Mouse (Mus musculus) forebrain, embryonic 16.5 days (tissue): Measurements from ENCODE around the gene Cobl. TPM values are rescaled to one million over a fixed set of nuclear protein-coding genes. Genes with fewer than 3 reads are reported as not detected.

Experiments
- ATAC-seq: fragments of 200-750 bp; cut with Nextera tagmentation; 2 replicates; pipeline ENCODE4 v1.8.0; 2017; ENCODE audit warnings: mild to moderate bottlenecking, moderate library complexity
- H3K27ac ChIP-seq: fragments of 300-500 bp; sonication (generic); 2 replicates; pipeline ENCODE4 v1.5.1; 2014; ENCODE audit warnings: low read length, control low read depth
- H3K27me3 ChIP-seq: fragments of 300-500 bp; sonication (generic); replicated peaks from 2 replicates; pipeline ENCODE4 v1.6.1; 2014; ENCODE audit warnings: low read length; ENCODE audit not compliant: control insufficient read depth, insufficient read depth
- H3K36me3 ChIP-seq: fragments of 300-500 bp; sonication (generic); 2 replicates; pipeline ENCODE4 v1.6.1; 2014; ENCODE audit not compliant: control insufficient read depth, insufficient read depth
- H3K4me1 ChIP-seq: fragments of 300-500 bp; sonication (generic); replicated peaks from 2 replicates; pipeline ENCODE4 v1.6.1; 2014; ENCODE audit warnings: low read length; ENCODE audit not compliant: control insufficient read depth, insufficient read depth
- H3K4me2 ChIP-seq: fragments of 300-500 bp; sonication (generic); 2 replicates; pipeline ENCODE4 v1.6.1; 2014; ENCODE audit warnings: mild to moderate bottlenecking, low read length, control low read depth
- H3K4me3 ChIP-seq: fragments of 300-500 bp; sonication (generic); replicated peaks from 2 replicates; pipeline ENCODE4 v1.5.1; 2014; ENCODE audit warnings: mild to moderate bottlenecking, low read length, control low read depth
- H3K9ac ChIP-seq: fragments of 300-500 bp; sonication (generic); replicated peaks from 2 replicates; pipeline ENCODE4 v1.6.1; 2014; ENCODE audit warnings: low read depth, low read length, control low read depth
- H3K9me3 ChIP-seq: fragments of 300-500 bp; sonication (generic); 2 replicates; pipeline ENCODE4 v1.6.1; 2016; ENCODE audit warnings: low read length; ENCODE audit not compliant: control insufficient read depth
- WGBS: fragments of 180-500 bp; shearing (Covaris S2); extraction: QIAGEN DNeasy Blood & Tissue Kit; methylation state at CpG from one replicate; pipeline ENCODE4 v1.1.7; 2014; 5-methylcytosine and 5-hydroxymethylcytosine counted together
- polyA plus RNA-seq: library from polyadenylated mRNA; unstranded; fragments of >200 nt; fragmentation: Nextera tagmentation; extraction: Ambion mirVana; gene quantifications from 2 replicates; pipeline ENCODE4 v1.2.1, GENCODE M21; 2015

Cobl gene
- polyA plus RNA-seq, 1 experiment from 2014 or later, result 8.4 TPM

- H3K4me3 ChIP-seq, result no peak overlapping the region
- H3K4me2 ChIP-seq, result no peak overlapping the region
- H3K27me3 ChIP-seq, result no peaks in the 10 kb centered on the region
- H3K9ac ChIP-seq, result no peak overlapping the region
- H3K36me3 ChIP-seq, result no peaks in the 10 kb centered on the region
- 76% methylated on average over 3 of the region's 3 CpGs for WGBS
- no peak for ATAC-seq
- H3K9me3 ChIP-seq, result no peaks in the 10 kb centered on the region
- no peak overlapping the region for H3K27ac ChIP-seq
- H3K4me1 ChIP-seq, result peaks cover 2% of the 10 kb centered on the region; the same call in 1 of the 2 replicates
These were observed 109.1 kb downstream of the Cobl start for GRCm38 (mm10) chr11:12355681-12356080.

- Histone ChIP-seq H3K4me2 (no peak overlapping the region), H3K36me3 (no peaks in the 10 kb centered on the region), H3K9ac (no peak overlapping the region), H3K4me3 (no peak overlapping the region), H3K4me1 (peaks cover 2% of the 10 kb centered on the region; the same call in 1 of the 2 replicates), H3K27ac (no peak overlapping the region), H3K9me3 (no peaks in the 10 kb centered on the region), H3K27me3 (no peaks in the 10 kb centered on the region)
- 52% methylated on average over 3 of the region's 3 CpGs for WGBS
- no peak for ATAC-seq
These were observed 113.7 kb downstream of the Cobl start for GRCm38 (mm10) chr11:12350986-12351546.

- 85% methylated on average over 1 of the region's 1 CpGs for WGBS
- no peak overlapping the region for H3K27ac ChIP-seq
- no peak for ATAC-seq
- no peak overlapping the region for H3K4me3 ChIP-seq
- H3K9me3 ChIP-seq, result no peaks in the 10 kb centered on the region
- H3K9ac ChIP-seq, result no peak overlapping the region
- peaks cover 2% of the 10 kb centered on the region; the same call in 1 of the 2 replicates for H3K4me1 ChIP-seq
- H3K36me3 ChIP-seq, result no peaks in the 10 kb centered on the region
- no peaks in the 10 kb centered on the region for H3K27me3 ChIP-seq
- H3K4me2 ChIP-seq, result no peak overlapping the region
These were observed 114.7 kb downstream of the Cobl start for GRCm38 (mm10) chr11:12350086-12350485.

DNA sequence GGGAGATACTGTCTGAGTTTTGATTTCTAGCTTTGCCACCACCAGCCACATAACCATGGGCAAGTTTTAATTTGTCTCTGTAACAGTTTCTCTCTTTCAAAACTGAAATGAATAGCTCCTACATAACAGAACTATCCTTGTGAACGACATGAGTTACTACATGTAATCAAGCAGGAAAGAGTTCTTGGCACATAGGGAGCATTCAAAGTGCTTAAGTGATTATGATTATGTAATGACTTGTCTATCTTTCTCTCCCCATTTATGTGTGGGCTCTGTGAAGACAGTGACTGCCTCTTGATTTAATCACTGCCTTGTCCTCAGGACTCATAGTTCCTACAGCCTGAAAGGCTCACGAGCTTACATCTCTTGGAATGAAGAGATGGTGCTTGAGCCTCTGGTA, 118.3 kb downstream of the Cobl start:
- Histone ChIP-seq H3K27me3 (no peaks in the 10 kb centered on the region), H3K4me2 (no peak overlapping the region)

DNA sequence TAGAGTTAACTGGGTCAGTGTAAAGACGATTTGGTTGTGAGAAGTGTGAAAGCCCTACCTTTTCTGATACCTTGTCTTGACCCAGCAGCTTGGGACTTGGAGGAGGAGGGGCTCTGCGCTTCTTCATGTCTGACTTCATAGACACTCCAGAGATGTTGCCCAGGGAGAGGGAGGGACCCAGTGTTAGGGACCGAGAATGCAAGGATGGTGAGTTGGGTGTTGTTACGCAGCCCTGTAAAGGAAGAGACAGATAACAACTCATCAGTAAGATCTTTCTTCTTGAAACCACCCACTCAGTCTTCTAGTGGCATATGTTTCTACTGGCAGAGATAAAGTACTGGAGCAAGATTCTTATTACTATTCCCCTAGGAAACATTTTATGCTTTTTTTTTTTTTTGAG, 121.1 kb downstream of the Cobl start:
- Histone ChIP-seq H3K36me3 (no peaks in the 10 kb centered on the region), H3K27me3 (no peaks in the 10 kb centered on the region), H3K4me1 (no peaks in the 10 kb centered on the region), H3K4me3 (no peak overlapping the region), H3K4me2 (no peak overlapping the region), H3K9me3 (no peaks in the 10 kb centered on the region), H3K9ac (no peak overlapping the region), H3K27ac (no peak overlapping the region)
- 89% methylated on average over 4 of the region's 4 CpGs for WGBS
- no peak for ATAC-seq

More for the DNA sequence above, 118.3 kb downstream of the Cobl start:
- H3K36me3 ChIP-seq, result no peaks in the 10 kb centered on the region
- WGBS, result 80% methylated on average over 2 of the region's 2 CpGs
- H3K9me3 ChIP-seq, result no peaks in the 10 kb centered on the region
- H3K4me1 ChIP-seq, result peaks cover under 1% of the 10 kb centered on the region; the same call in 1 of the 2 replicates
- no peak for ATAC-seq
- H3K9ac ChIP-seq, result no peak overlapping the region
- H3K27ac ChIP-seq, result no peak overlapping the region
- H3K4me3 ChIP-seq, result no peak overlapping the region

DNA sequence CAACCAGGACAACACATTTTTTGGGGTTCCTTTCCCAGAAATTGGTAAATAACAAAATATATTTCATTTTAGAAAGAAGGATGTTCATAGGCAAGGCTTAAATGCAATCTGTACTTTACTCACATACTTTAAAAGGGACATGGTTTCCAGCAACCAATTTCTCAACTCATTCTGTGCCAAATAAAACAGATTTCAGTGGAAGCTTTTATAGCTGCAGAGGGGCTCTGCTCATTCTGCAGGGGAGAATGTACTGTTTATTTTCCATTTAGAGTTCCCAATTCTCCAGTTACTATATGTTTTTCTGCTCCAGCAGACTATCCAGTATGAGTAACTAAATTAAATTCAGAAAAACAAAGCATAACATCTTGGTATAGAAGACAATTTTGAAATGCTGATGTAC, 124.1 kb downstream of the Cobl start:
- ATAC-seq, result no peak
- Histone ChIP-seq H3K4me3 (no peak overlapping the region), H3K27me3 (no peaks in the 10 kb centered on the region), H3K9ac (no peak overlapping the region), H3K4me2 (no peak overlapping the region), H3K4me1 (no peaks in the 10 kb centered on the region), H3K9me3 (no peaks in the 10 kb centered on the region), H3K36me3 (no peaks in the 10 kb centered on the region), H3K27ac (no peak overlapping the region)

DNA sequence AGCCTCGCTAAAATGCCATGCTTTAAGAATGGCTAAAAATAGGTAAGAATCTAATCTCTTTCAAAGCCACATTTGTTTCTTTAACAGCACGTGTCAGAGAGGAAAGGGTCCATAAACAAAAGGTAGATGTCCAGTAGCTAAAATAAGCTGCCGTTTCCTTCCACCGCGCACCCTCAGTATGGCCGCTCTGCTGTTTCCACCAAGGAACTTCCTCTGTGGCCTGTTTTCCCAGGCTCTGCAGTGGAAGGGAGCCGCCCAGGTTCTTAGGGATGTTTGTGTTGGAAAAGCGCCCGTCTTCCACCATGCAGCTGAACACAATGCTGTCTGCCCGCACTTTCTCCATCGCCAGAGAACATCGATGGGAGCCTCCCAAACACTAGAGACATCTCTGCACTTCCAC, 128.6 kb downstream of the Cobl start:
- H3K4me1 ChIP-seq, result no peaks in the 10 kb centered on the region
- ATAC-seq, result no peak
- H3K4me2 ChIP-seq, result no peak overlapping the region
- H3K9ac ChIP-seq, result no peak overlapping the region
- H3K36me3 ChIP-seq, result no peaks in the 10 kb centered on the region
- no peak overlapping the region for H3K27ac ChIP-seq
- WGBS, result 74% methylated on average over 12 of the region's 12 CpGs
- no peak overlapping the region for H3K4me3 ChIP-seq
- no peaks in the 10 kb centered on the region for H3K9me3 ChIP-seq
- H3K27me3 ChIP-seq, result no peaks in the 10 kb centered on the region

GRCm38 (mm10) chr11:12331997-12332396, 132.8 kb downstream of the Cobl start:
- H3K4me1 ChIP-seq, result no peaks in the 10 kb centered on the region
- H3K9me3 ChIP-seq, result no peaks in the 10 kb centered on the region
- no peaks in the 10 kb centered on the region for H3K27me3 ChIP-seq
- no peak overlapping the region for H3K27ac ChIP-seq
- ATAC-seq, result peak; percentile 82
- no peak overlapping the region for H3K4me2 ChIP-seq
- no peaks in the 10 kb centered on the region for H3K36me3 ChIP-seq
- WGBS, result 56% methylated on average over 2 of the region's 2 CpGs
- no peak overlapping the region for H3K4me3 ChIP-seq
- no peak overlapping the region for H3K9ac ChIP-seq

DNA sequence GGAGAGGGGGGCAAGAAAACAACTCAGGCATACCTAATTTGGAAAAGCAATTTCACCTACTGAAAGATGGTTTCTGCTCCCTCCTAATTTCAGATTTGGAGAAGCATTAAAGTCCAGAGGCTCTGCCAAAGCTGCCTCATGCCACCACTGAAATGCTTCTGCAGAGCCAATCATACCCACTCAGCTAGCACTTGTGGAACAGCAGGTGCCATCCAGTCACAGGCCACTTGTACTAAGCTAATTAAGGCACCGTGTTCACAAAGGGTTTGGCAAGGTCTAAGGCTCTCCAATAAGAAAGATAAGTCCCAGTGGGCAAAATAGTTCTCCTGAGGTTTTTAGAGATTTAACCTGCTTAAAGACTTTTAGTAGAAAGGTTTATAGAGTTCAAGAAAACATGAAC, 143.3 kb downstream of the Cobl start:
- no peak overlapping the region for H3K9ac ChIP-seq
- no peaks in the 10 kb centered on the region for H3K36me3 ChIP-seq
- no peak overlapping the region for H3K4me3 ChIP-seq
- no peaks in the 10 kb centered on the region for H3K9me3 ChIP-seq
- WGBS, result 15% methylated on average over 1 of the region's 1 CpGs
- H3K4me1 ChIP-seq, result no peaks in the 10 kb centered on the region
- H3K27ac ChIP-seq, result no peak overlapping the region
- ATAC-seq, result no peak
- no peaks in the 10 kb centered on the region for H3K27me3 ChIP-seq
- no peak overlapping the region for H3K4me2 ChIP-seq

- no peak overlapping the region for H3K4me2 ChIP-seq
- H3K27me3 ChIP-seq, result no peaks in the 10 kb centered on the region
- no peak overlapping the region for H3K27ac ChIP-seq
- no peaks in the 10 kb centered on the region for H3K9me3 ChIP-seq
- ATAC-seq, result 0 out of 2 replicates have a peak, but pooled peaks have one; percentile 55
- H3K9ac ChIP-seq, result no peak overlapping the region
- H3K36me3 ChIP-seq, result no peaks in the 10 kb centered on the region
- 79% methylated on average over 3 of the region's 3 CpGs for whole genome bisulfite sequencing
- no peaks in the 10 kb centered on the region for H3K4me1 ChIP-seq
- H3K4me3 ChIP-seq, result no peak overlapping the region
These were observed 145.4 kb downstream of the Cobl start for GRCm38 (mm10) chr11:12319318-12319717.
